Mouse (Mus musculus): ENCODE measurements around the gene Nsmce4a.

Gene Nsmce4a

DNA sequence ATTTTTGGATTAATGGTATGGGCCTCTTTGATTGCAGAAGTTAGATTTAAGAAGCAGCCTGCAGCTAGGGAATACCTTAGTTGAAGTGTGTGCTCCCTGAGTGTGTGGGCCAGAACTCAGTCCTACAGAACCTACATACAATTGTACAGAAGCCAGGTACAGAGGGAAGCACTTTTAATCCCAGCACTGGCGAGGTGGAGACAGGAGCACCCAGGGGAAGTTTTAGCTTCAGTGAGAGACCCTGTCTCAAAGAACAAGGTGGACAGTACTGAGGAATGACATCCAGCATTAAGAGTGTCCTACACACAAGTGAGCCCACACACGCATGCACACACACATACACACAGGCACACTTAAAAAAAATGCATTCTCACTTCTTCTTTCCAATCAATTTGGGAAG lies 5.1 kb upstream of the Nsmce4a start:
- DNase-seq (ENCODE audit: low read depth, low spot score) = no peak

DNA sequence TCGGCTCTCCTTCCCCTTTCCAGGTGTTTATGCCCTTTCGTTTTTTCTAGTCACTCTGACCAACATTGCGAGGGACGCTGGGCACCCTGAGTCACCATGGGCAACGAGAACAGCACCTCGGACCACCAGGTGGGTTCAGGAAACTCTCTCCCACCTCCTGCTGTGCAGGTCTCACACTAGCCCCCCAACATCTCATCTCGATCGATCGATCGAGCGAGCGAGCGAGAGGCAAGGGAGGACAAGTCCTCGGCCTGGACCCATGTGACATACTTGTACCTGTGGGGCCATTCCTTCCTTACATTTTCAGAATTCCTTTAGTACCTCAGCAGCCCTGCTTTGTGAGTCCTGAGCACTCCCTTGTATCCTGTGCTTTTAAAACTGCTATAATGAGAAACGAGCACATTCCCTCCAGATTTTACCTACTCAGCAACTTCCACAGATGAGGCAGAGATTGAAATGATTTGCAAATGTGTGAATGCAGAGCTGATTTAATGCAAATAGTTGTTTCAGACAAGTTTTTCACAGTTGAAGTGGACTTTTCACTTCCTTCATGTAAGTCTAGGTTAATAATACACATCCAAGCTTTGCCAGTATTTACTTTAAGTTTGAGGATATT lies 4.6 kb upstream of the Nsmce4a start, which contains the start of gene Tacc2:
Tacc2 (plus strand) TSS at position 51 of the 616 bp plus-strand sequence.
- no peak for DNase-seq (ENCODE audit: low read depth, low spot score)

DNA sequence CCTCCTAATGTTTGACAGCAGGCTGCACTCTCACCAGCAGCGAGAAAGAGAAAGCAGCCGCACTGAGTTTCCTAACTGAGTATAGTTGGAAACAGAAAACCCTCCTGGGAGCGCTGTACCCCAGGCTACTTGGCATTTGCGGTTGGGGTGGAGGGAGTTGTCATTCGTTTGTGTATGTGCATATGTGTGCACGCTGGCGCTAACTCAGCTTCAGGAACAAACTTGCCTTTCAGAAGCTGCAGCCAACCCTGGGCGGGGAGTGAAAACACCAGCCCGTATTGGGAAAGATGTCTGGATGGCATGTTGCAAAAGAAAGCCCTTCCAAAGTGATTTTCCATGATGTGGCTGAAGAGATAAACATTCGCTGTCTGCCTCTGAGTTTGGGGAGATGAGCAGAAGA lies 4.1 kb upstream of the Nsmce4a start:
- no peak for DNase-seq (ENCODE audit: low read depth, low spot score)

DNA sequence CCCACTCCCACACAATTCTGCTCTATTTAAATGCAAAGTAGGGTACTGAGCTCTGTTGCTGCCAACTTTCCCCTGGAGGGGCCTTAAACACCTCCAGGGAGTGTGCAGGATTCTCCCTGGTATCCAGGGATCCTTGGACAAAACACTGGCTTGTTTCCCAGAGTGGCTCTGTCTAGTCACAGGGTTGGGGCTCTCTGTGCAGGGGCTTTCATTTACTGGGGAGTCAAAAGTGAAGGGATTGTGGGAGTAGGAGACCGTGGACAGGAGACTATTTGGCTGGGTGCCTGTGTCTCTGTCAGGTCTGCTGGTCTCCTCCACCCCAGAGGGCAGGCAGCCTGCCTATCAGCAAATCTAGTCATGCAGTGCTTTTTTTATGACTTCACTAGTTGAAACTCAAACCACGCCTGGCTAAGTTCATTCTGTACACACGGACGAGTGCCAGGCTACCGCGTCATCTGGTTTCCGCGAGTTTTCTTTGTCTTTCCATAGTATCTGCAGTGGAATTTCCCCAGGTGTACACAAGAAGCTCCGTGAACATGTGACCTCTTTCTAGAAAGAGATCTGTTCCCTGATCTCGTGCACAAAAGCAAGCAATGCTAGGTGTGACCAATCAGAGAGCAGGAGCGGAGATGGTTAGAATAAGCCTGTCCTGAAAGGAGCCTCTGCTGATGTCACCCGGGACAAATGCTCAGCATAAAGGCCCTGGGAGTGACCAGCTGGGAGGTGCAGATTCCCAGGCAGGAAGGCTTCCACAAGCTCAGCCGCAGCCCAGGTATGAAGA lies 1.5 kb upstream of the Nsmce4a start:
- peak; percentile 53 for DNase-seq (ENCODE audit: low read depth, low spot score)

GRCm38 (mm10) chr7:130573746-130574145 lies 828 bp upstream of the Nsmce4a start:
- DNase-seq (ENCODE audit: low read depth, low spot score) = no peak

DNA sequence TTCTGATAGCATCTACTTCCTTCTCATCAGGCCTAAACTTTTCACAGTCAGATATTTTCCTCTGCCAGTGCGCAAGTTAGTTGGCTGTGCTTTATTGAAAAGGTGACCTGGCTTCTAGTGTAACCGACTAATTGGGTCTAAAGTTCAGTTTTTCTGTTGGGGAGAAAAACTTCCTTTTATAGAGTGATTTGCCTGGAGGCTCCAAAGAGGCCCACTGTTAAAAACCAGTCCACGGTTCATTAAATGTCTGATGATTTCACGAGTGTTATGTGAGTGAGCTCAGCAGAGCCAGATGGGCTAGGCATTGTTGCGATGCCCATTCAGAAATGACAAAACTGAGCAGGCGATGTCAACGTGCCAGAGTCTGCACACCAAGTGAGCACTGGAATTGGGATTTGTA lies 2.4 kb downstream of the Nsmce4a start:
- no peak for DNase-seq (ENCODE audit: low read depth, low spot score)

DNA sequence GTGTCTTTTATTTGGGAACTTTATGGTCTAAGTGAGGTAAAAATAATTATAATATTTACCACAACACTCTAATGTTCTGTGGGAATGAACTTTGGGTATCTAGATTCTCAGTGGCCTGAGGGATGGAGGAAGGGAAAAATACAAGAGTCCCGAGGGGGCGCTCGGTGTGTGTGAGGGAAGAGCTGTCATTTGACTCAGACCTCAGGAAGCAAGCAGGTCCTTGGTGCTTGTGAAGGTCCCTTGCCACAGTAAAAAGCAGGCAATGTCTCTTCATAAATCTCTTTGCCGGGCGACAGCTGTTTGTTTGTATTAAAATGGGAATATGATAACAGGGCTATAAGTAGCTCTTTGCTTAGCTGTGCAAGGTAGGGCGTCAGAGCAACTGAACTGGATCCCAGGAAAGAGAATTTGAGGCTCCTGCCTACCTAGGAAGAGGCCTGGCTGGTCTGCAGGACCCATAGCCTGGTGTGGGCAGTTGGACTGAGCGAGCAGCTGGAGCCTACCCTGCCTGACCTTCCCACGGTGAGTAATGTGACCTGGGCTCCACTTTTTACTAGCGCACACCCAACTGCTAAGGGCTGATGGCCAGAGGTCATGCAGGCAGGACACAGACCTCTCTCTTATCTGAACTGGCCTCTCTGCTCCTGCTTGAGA lies 4.0 kb downstream of the Nsmce4a start:
- DNase-seq (ENCODE audit: low read depth, low spot score) = no peak

DNA sequence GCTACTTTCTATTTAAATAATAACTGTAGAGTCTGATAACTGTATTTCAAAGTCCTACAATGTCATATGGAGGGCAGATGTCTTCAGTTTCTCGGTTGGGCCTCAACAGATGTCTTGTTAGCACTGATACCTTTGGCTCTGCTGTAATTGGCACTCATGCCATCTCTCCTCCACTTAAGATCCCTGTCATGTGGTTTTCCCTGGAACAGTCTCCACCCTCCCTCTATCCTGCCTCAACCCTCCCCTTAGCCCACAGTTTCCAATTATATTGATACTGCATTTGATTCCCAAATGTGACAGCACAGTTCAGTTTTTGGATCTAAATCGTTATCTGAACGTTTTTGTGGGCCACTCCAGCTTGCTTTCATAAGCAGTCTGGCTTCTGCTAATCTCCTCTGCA lies 8.3 kb downstream of the Nsmce4a start:
- no peak for DNase-seq (ENCODE audit: low read depth, low spot score)

GRCm38 (mm10) chr7:130563880-130564279 lies 9.0 kb downstream of the Nsmce4a start:
- no peak for DNase-seq (ENCODE audit: low read depth, low spot score)

DNA sequence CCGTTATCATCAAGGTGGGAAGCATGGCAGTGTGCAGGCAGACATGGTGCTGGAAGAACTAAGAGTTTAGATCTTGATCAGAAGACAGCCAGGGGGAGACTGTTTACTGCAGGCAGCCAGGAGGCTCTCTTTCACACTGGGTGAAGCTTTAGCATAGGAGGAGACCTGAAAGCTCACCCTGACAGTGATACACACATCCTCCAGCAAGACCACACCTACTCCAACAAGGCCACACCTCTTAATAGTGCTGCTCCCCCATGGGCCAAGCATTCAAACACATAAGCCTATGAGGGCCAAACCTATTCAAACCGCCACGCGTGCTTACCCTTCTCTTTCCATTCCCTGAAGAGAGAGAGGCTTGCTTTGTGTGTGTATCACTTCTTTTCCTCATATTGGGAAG lies 9.6 kb downstream of the Nsmce4a start:
- DNase-seq (ENCODE audit: low read depth, low spot score) = no peak

DNA sequence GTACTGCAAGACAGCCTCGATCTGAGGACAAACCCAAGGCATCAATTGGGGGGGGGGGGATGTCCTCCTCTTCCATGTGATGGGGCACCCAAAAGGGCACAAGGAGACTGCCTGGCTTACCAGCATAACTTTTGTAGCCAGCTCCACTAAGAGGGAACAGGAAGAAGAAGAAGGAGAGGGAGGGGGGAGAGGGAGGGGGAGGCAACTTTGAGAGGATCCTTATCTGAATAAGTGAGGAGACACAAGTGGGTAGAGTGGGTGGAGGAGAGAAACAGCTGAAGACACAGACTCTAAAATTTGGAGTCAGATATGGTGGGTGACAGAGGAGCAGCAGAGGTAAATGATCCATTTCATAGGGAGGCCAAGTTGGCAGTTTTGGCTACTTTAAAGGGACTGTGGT lies 12.0 kb downstream of the Nsmce4a start:
- no peak for DNase-seq (ENCODE audit: low read depth, low spot score)

DNA sequence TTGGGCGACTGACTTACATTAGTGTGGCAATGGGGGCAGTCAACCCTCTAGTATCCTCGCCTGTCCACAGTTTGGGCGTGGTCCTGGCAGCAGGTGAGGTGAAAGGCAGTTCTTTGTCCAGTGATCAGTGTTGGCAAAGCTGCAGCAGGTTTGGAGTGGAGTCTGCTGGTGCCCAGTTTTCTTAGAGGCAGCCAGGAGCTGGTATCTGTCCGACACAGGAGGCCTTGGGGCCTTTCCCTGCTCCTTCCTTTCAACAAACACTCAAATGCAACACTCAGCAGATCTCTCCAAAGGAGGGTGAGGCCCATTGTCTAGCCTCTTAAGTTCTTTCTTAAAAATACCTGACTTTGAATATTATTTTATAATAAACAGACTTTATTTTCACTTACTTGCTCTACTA lies 14.3 kb downstream of the Nsmce4a start:
- DNase-seq (ENCODE audit: low read depth, low spot score) = no peak

GRCm38 (mm10) chr7:130555597-130555996 lies 17.3 kb downstream of the Nsmce4a start:
- no peak for DNase-seq (ENCODE audit: low read depth, low spot score)

DNA sequence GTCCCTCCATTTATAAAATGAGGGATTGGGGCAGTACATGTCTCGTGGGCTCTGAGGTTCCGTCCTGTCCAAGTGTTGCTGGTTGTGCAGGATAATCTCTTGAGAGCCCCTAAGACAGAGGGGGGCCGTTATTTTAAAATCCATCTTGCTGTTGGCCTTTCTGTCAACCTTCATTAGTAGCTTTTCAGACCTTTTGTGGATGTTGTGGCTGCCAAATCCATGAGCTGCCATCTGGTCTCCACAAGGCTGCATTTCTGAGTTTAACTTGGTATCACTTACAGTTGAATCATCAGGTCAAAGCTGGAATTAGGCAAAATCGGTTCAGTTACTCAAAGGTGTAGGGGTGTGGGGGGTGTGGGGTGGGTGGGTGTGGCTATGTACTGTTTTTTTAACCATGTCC lies 19.6 kb downstream of the Nsmce4a start:
- no peak for DNase-seq (ENCODE audit: low read depth, low spot score)

DNA sequence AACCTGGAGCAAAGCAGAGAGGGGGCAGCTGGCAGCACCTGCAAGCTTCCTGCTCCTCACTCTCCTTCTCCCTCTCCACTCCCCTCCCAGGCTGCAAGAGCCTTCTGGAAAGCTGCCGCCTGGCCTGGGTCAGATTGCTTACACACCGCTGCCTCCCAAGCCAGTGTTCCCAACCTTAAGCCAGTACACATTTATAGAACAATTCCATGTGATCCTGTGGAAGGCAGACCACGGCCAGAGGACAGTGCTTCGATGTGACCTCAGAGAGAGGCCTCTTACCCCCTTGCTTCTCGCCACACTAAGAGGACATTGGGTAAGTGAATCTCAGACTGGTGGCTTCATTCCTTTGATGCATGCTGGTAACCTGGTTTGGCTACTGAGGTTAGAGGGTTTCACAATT lies 20.1 kb downstream of the Nsmce4a start:
- DNase-seq (ENCODE audit: low read depth, low spot score) = no peak

DNA sequence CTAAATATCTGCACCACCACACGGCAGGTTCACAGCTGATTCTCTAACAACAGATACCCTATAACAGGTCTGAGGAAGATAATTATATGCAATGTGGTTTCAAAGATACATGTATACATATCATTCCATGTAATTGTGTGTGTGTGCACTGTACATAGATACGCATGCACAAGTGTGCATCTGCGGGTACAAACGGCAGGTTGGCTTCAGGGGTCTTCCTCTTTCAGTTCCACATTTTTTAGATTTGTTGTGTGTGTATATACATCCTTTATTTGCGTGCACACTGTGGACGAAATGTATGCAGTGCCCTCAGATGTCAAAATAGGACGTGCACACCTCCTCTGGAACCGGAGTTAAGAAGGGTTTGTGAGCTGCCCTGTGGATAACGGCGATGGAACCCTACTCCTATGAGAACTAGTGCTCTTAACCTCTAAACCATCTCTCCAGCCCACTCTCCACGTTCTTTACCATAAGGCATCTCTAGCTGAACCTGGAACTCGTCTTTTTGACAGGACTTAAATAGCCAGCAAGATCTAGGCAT lies 25.2 kb downstream of the Nsmce4a start:
- DNase-seq (ENCODE audit: low read depth, low spot score) = no peak

- peak; percentile 97 for DNase-seq (ENCODE audit: low read depth, low spot score)
Measured at GRCm38 (mm10) chr7:130546791-130547484, 26.0 kb downstream of the Nsmce4a start.

- DNase-seq (ENCODE audit: low read depth, low spot score) = no peak
Measured at GRCm38 (mm10) chr7:130546421-130546790, 26.5 kb downstream of the Nsmce4a start.

DNA sequence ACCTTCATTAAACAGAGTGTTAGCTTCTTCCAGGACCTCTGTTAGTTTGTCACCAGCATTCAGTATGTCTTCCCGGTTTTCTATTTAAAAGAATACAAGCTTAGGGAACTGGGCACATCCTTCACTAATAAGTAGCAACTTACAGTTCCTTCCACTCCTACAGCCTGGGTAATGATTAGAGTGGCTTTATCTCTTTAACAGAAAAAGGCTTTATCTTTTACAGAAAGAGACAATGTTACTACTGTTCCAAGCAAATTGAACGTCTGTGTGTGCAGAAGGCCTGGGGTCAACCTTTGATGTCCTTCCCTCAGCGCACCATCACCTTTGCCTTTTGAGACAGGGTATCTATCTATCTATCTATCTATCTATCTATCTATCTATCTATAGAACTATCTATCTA lies 27.0 kb downstream of the Nsmce4a start:
- no peak for DNase-seq (ENCODE audit: low read depth, low spot score)

DNA sequence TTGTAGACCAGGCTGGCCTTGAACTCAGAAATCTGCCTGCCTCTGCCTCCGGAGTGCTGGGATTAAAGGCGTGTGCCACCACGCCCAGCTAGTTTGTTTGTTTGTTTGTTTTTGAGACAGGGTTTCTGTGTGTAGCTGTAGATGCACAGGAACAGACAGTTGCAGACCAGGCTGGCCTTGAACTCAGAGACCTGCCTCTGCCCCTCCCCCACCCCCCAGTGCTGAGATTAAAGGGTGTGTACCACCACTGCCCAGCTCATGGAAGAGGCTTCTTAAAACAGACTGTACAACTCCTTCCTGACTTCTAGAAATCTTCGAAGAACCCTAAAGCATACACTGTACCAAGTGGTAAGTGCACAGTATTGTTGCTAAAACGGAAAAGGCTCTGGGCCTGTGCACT lies 27.5 kb downstream of the Nsmce4a start:
- DNase-seq (ENCODE audit: low read depth, low spot score) = peak; percentile 69

- DNase-seq (ENCODE audit: low read depth, low spot score) = no peak
Measured at GRCm38 (mm10) chr7:130543181-130543580, 29.7 kb downstream of the Nsmce4a start.

- no peak for DNase-seq (ENCODE audit: low read depth, low spot score)
Measured at GRCm38 (mm10) chr7:130540176-130540575, 32.7 kb downstream of the Nsmce4a start.
